Mouse (Mus musculus) neural tube, embryonic 11.5 days (tissue): ENCODE data around the gene Erbb2. TPM values are rescaled to one million over a fixed set of nuclear protein-coding genes. Genes with fewer than 3 reads are reported as not detected.

Experiments used
- ATAC-seq: fragments of 200-750 bp; cut with Nextera tagmentation; 2 replicates; pipeline ENCODE4 v1.8.0; 2017; ENCODE audit warnings: moderate number of reproducible peaks, mild to moderate bottlenecking, moderate TSS enrichment, moderate library complexity; ENCODE audit not compliant: insufficient read depth, low FRiP score, low TSS enrichment
- DNase-seq: peaks from one replicate; pipeline ENCODE4 v3.0.0-alpha.2; 2015; ENCODE audit warnings: low spot score
- H3K27ac ChIP-seq: fragments of 300-500 bp; sonication (generic); 2 replicates; pipeline ENCODE4 v1.5.1; 2014; ENCODE audit warnings: low read depth, mild to moderate bottlenecking, low read length
- H3K27me3 ChIP-seq: fragments of 300-500 bp; sonication (generic); 2 replicates; pipeline ENCODE4 v1.6.1; 2014; ENCODE audit warnings: mild to moderate bottlenecking, low read length, mixed read lengths; ENCODE audit not compliant: control insufficient read depth, insufficient read depth
- H3K36me3 ChIP-seq: fragments of 300-500 bp; sonication (generic); 2 replicates; pipeline ENCODE4 v1.6.1; 2014; ENCODE audit warnings: mild to moderate bottlenecking, low read length, moderate library complexity, mixed read lengths; ENCODE audit not compliant: control insufficient read depth, insufficient read depth
- H3K4me1 ChIP-seq: fragments of 300-500 bp; sonication (generic); 2 replicates; pipeline ENCODE4 v1.6.1; 2014; ENCODE audit warnings: low read length, mixed read lengths; ENCODE audit not compliant: control insufficient read depth, insufficient read depth
- H3K4me2 ChIP-seq: fragments of 300-500 bp; sonication (generic); 2 replicates; pipeline ENCODE4 v1.6.1; 2014; ENCODE audit warnings: low read depth, mild to moderate bottlenecking, moderate library complexity
- H3K4me3 ChIP-seq: fragments of 300-500 bp; sonication (generic); 2 replicates; pipeline ENCODE4 v1.5.1; 2014; ENCODE audit warnings: low read depth, low read length
- H3K9ac ChIP-seq: fragments of 300-500 bp; sonication (generic); 2 replicates; pipeline ENCODE4 v1.6.1; 2014; ENCODE audit warnings: mild to moderate bottlenecking, low read length
- H3K9me3 ChIP-seq: fragments of 300-500 bp; sonication (generic); 2 replicates; pipeline ENCODE4 v1.6.1; 2016; ENCODE audit warnings: low read length; ENCODE audit not compliant: control insufficient read depth
- WGBS: fragments of 180-500 bp; shearing (Covaris S2); extraction: QIAGEN DNeasy Blood & Tissue Kit; methylation state at CpG from one replicate; pipeline ENCODE4 v1.1.7; 2014; 5-methylcytosine and 5-hydroxymethylcytosine counted together
- polyA plus RNA-seq: library from polyadenylated mRNA; unstranded; fragments of >200 nt; fragmentation: Nextera tagmentation; extraction: Ambion mirVana; gene quantifications from 2 replicates; pipeline ENCODE4 v1.2.1, GENCODE M21; 2014

Erbb2 gene
- polyA plus RNA-seq, 1 experiment from 2014 or later = 22.3 TPM

DNA sequence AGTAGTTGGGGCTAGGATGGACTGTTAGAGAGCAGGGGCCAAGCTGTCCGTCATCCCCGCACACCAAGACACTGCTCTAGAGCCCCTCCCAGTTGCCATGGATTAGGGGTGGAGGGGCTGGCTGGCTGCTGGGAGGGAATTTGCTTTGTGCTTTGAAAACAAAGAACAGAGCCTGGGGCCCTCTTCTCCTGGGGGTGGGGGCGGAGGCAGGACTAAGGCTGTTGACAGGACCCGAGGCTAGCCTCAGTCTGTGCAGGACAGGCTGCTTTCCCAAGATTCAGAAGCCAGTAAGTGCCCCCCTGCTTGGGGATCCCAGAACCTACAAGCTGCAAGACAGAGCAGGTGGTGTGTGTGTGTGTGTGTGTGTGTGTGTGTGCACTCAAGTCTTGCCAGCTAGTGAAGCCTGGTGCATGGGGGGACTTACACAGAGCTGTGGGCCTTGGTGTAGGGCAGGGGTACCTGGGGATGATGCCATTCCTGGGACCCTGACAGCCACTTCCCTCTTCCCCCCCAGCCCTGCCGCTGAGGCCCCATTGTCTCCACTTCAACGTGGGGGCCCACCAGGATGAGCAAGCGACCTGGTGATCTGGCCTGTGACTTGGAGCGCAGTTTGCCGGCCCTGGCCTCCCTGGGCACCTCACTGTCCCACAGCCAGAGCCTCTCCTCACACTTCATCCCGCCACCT lies 40.6 kb upstream of the Erbb2 start:
- Histone ChIP-seq H3K9me3 (no peaks in the 10 kb centered on the region), H3K27ac (no peak overlapping the region), H3K4me2 (0 out of 2 replicates have a peak overlapping the region, but pooled peaks have one; percentile 7), H3K9ac (no peak overlapping the region; the same call in 1 of the 2 replicates), H3K4me1 (peaks cover 14% of the 10 kb centered on the region), H3K4me3 (no peak overlapping the region), H3K36me3 (peaks cover 7% of the 10 kb centered on the region; the same call in 1 of the 2 replicates), H3K27me3 (no peaks in the 10 kb centered on the region)
- DNase-seq (peak; percentile 62), ATAC-seq (peak; percentile 41)
- WGBS = 39% methylated on average over 10 of the region's 10 CpGs

GRCm38 (mm10) chr11:98372406-98372805 lies 39.9 kb upstream of the Erbb2 start:
- H3K9ac ChIP-seq = no peak overlapping the region; the same call in 1 of the 2 replicates
- no peak overlapping the region for H3K4me2 ChIP-seq
- no peak overlapping the region for H3K27ac ChIP-seq
- H3K36me3 ChIP-seq = peaks cover 7% of the 10 kb centered on the region; the same call in 1 of the 2 replicates
- peaks cover 14% of the 10 kb centered on the region for H3K4me1 ChIP-seq
- no peaks in the 10 kb centered on the region for H3K27me3 ChIP-seq
- DNase-seq (peak; percentile 73), ATAC-seq (no peak)
- no peak overlapping the region for H3K4me3 ChIP-seq
- H3K9me3 ChIP-seq = no peaks in the 10 kb centered on the region
- 6% methylated on average over 2 of the region's 2 CpGs for WGBS

GRCm38 (mm10) chr11:98373244-98373643 lies 39.0 kb upstream of the Erbb2 start:
- H3K4me3 ChIP-seq = no peak overlapping the region
- H3K9me3 ChIP-seq = no peaks in the 10 kb centered on the region
- DNase-seq (no peak), ATAC-seq (no peak)
- peaks cover 12% of the 10 kb centered on the region; the same call in 1 of the 2 replicates for H3K36me3 ChIP-seq
- H3K27me3 ChIP-seq = no peaks in the 10 kb centered on the region
- H3K4me1 ChIP-seq = peaks cover 14% of the 10 kb centered on the region
- H3K9ac ChIP-seq = no peak overlapping the region
- H3K27ac ChIP-seq = no peak overlapping the region
- 90% methylated on average over 6 of the region's 6 CpGs for WGBS
- no peak overlapping the region for H3K4me2 ChIP-seq

GRCm38 (mm10) chr11:98374266-98374665 lies 38.0 kb upstream of the Erbb2 start:
- Histone ChIP-seq H3K9ac (no peak overlapping the region), H3K36me3 (peaks cover 16% of the 10 kb centered on the region; the same call in 1 of the 2 replicates), H3K4me1 (peaks cover 14% of the 10 kb centered on the region), H3K27me3 (no peaks in the 10 kb centered on the region), H3K27ac (no peak overlapping the region), H3K4me2 (no peak overlapping the region), H3K9me3 (no peaks in the 10 kb centered on the region), H3K4me3 (no peak overlapping the region)
- no peak for ATAC-seq
- DNase-seq = no peak
- WGBS = 72% methylated on average over 8 of the region's 8 CpGs

DNA sequence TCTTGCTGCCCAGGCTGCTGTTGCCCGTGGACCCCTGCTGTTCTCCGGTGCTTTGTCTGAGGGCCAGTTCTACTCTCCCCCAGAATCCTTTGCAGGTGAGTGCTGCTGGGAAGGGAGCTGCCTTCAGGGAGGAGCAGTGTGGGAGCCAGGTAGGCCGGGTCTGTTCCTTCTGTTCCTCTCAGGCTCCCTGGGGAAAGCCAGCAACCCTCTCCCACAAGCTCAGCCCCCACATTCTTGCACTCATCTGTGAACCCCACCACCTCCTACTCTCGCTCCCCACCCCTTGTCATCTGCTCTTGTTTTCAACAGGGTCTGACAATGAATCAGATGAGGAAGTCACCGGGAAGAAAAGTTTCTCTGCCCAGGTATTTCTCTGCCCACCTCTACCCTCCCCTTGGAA lies 35.5 kb upstream of the Erbb2 start:
- H3K27ac ChIP-seq = no peak overlapping the region
- DNase-seq (no peak), ATAC-seq (no peak)
- no peak overlapping the region for H3K4me2 ChIP-seq
- 72% methylated on average over 5 of the region's 5 CpGs for WGBS
- H3K9ac ChIP-seq = no peak overlapping the region
- peaks cover 4% of the 10 kb centered on the region; the same call in 1 of the 2 replicates for H3K4me1 ChIP-seq
- H3K9me3 ChIP-seq = no peaks in the 10 kb centered on the region
- H3K36me3 ChIP-seq = peaks cover 20% of the 10 kb centered on the region; the same call in 1 of the 2 replicates
- H3K27me3 ChIP-seq = no peaks in the 10 kb centered on the region
- no peak overlapping the region for H3K4me3 ChIP-seq

DNA sequence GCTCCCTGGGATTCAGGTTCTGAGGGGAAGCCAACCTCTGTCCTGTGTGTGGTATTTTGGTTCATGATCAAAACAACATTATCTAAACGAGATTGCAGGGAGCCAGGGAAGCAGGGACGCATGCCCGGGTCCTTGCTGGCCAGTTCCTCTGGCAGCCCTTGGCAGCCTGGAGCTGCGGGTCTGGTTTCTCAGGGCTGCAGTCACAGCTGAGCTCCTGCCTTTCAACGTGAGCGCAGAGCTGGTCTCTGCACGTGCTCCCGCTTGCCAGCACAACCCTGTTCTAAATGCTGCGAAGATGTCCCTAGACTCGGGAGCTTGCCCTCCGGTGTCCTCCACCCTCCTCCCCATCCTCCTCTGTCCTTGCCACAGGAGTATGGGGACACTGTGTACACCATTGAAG lies 34.5 kb upstream of the Erbb2 start:
- Histone ChIP-seq H3K4me1 (no peaks in the 10 kb centered on the region), H3K27ac (no peak overlapping the region), H3K36me3 (peaks cover 20% of the 10 kb centered on the region; the same call in 1 of the 2 replicates), H3K4me2 (no peak overlapping the region), H3K4me3 (no peak overlapping the region), H3K9me3 (no peaks in the 10 kb centered on the region), H3K9ac (no peak overlapping the region), H3K27me3 (no peaks in the 10 kb centered on the region)
- 90% methylated on average over 11 of the region's 11 CpGs for WGBS
- DNase-seq (no peak), ATAC-seq (no peak)

GRCm38 (mm10) chr11:98379379-98379778 lies 32.9 kb upstream of the Erbb2 start:
- Histone ChIP-seq H3K4me2 (no peak overlapping the region), H3K27ac (no peak overlapping the region), H3K9me3 (no peaks in the 10 kb centered on the region), H3K4me1 (no peaks in the 10 kb centered on the region), H3K4me3 (no peak overlapping the region), H3K9ac (no peak overlapping the region), H3K36me3 (peaks cover 17% of the 10 kb centered on the region; the same call in 1 of the 2 replicates), H3K27me3 (peaks cover 2% of the 10 kb centered on the region; the same call in 1 of the 2 replicates)
- no peak for DNase-seq
- 94% methylated on average over 7 of the region's 7 CpGs for WGBS
- no peak for ATAC-seq

DNA sequence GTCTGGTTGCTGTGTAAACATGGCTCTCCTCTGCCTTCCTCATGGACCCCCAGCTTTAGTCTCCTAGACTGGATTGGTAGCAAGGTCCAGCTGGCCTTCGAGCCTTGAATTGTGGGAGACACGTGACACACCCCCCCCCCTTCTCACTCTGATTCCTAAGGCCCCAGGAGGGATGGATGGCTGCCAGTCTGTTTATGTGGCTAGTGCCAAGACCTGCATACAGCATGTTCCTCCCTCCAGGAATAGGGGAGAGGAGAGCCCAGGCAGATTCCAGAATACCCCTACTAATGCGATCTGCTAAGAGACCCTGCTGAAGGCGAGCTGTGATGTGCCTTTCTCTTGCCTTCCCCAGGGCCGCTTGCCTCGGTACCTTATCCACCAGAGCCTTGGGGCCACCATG lies 32.2 kb upstream of the Erbb2 start:
- peaks cover 16% of the 10 kb centered on the region; the same call in 1 of the 2 replicates for H3K36me3 ChIP-seq
- H3K27me3 ChIP-seq = peaks cover 2% of the 10 kb centered on the region; the same call in 1 of the 2 replicates
- no peak overlapping the region for H3K27ac ChIP-seq
- no peaks in the 10 kb centered on the region for H3K4me1 ChIP-seq
- DNase-seq (no peak), ATAC-seq (no peak)
- no peak overlapping the region for H3K4me2 ChIP-seq
- H3K4me3 ChIP-seq = no peak overlapping the region
- no peak overlapping the region for H3K9ac ChIP-seq
- WGBS = 85% methylated on average over 6 of the region's 6 CpGs
- no peaks in the 10 kb centered on the region for H3K9me3 ChIP-seq

- H3K4me1 ChIP-seq = no peaks in the 10 kb centered on the region
- H3K9ac ChIP-seq = no peak overlapping the region
- H3K9me3 ChIP-seq = no peaks in the 10 kb centered on the region
- H3K36me3 ChIP-seq = peaks cover 14% of the 10 kb centered on the region; the same call in 1 of the 2 replicates
- no peak overlapping the region for H3K4me2 ChIP-seq
- no peak overlapping the region for H3K4me3 ChIP-seq
- H3K27ac ChIP-seq = no peak overlapping the region
- 90% methylated on average over 2 of the region's 2 CpGs for WGBS
- DNase-seq (no peak), ATAC-seq (no peak)
- peaks cover 12% of the 10 kb centered on the region for H3K27me3 ChIP-seq
These were observed 30.6 kb upstream of the Erbb2 start for GRCm38 (mm10) chr11:98381651-98382050.
